ENCODE assay signal across 23 mouse cellular contexts in the genomic region with DNA sequence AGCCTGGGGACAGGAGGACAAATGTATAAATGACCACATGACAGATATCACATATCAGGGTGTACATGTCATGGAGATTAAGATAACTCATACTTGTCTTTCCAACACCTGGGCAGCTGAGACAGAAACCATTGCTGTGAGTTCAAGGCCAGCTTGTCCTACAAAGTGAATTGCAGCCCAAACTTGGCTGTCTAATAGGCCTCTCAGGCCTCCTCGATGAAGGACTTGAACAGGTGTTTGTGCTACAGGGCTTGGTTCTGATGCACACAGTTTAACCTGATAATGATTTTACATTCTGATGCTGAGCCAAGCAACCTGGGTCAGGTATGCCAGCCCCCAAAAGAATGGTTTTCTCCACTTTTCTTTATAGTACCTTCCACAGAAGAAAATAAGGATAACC. TPM values are rescaled to one million over a fixed set of nuclear protein-coding genes. Genes with fewer than 3 reads are reported as not detected.
DNase-seq lines count a peak whose midpoint lies in the region; TF ChIP-seq lines count a peak whose summit lies in the region.
"Had no signal": no experiment of that assay in that cellular context is flagged by ENCODE, and none has a peak within 500 bp of the region (broad histone marks: within the 10 kb centered on the region; RNA-seq: fewer than 3 reads in every experiment).

No protein-coding gene starts in this region.

- peaks cover 6% of the 10 kb centered on the region for H3K4me1 ChIP-seq in ES-Bruce4 (ENCODE audit: control insufficient read depth, insufficient read depth, low read length)
- H3K4me1 ChIP-seq in ES-E14 (ENCODE audit: control insufficient read depth in 2 of 2, insufficient read depth in 2 of 2, low read length in 2 of 2, poor library complexity in 1 of 2), result peaks cover 18 to 19% of the 10 kb centered on the region in 2 experiments
- H3K4me1 ChIP-seq: embryonic facial prominence, embryonic 10.5 days; embryonic facial prominence, embryonic 12.5 days; forebrain, embryonic 13.5 days; forebrain, embryonic 15.5 days had no signal

- in situ Hi-C loops in ES-E14 (cut with MboI; ENCODE audit: low sequenced_read_pairs in 2 of 2, unreplicated experiment in 2 of 2), result no loop called here

- peaks cover 5% of the 10 kb centered on the region for H3K36me3 ChIP-seq in ES-Bruce4 (ENCODE audit: control insufficient read depth, insufficient read depth, low read length, poor library complexity, severe bottlenecking)
- peaks cover 4% of the 10 kb centered on the region for H3K36me3 ChIP-seq in ES-E14 (ENCODE audit: control insufficient read depth, insufficient read depth, low read length, poor library complexity, severe bottlenecking)
- H3K36me3 ChIP-seq: embryonic facial prominence, embryonic 10.5 days; embryonic facial prominence, embryonic 12.5 days; forebrain, embryonic 15.5 days had no signal

- no peak for TF ChIP-seq POLR2A in ES-Bruce4 (IDR thresholded peaks at IDR 0.05; ENCODE audit: insufficient read depth, low read length)

- no peaks in the 10 kb centered on the region for H3K27me3 ChIP-seq in ES-Bruce4 (ENCODE audit: control insufficient read depth, insufficient read depth, low read length, poor library complexity, severe bottlenecking)

- TF ChIP-seq CTCF in ES-Bruce4 (IDR thresholded peaks at IDR 0.05; ENCODE audit: low read depth, low read length), result no peak

- H3K9me3 ChIP-seq in ES-Bruce4 (replicated peaks; ENCODE audit: control insufficient read depth, insufficient read depth, low read length, poor library complexity, severe bottlenecking) (peaks cover 2% of the 10 kb centered on the region; the same call in 1 of the 2 replicates), ES-E14 (ENCODE audit: control insufficient read depth, insufficient read depth, low read depth, low read length) (no peaks in the 10 kb centered on the region)
- H3K9me3 ChIP-seq: embryonic facial prominence, embryonic 10.5 days; embryonic facial prominence, embryonic 12.5 days; forebrain, embryonic 13.5 days; forebrain, embryonic 15.5 days had no signal

- TF ChIP-seq EP300 in ES-Bruce4 (IDR thresholded peaks at IDR 0.05; ENCODE audit: insufficient read depth, low read depth, low read length), result peak; percentile 58; the same call in 1 of the 2 replicates

- DNase-seq in ES-E14 (ENCODE audit: low read depth, low spot score) (no peak), ZHBTc4 (ENCODE audit: low read depth, low spot score) (peak; percentile 73)
- no peak for DNase-seq in spleen, postnatal 14 days (ENCODE audit: low spot score in 2 of 2)
- DNase-seq in c-Kit-positive CD71-positive TER-119-positive erythroid progenitor cells, embryonic 14.5 days (ENCODE audit: low spot score), result no peak
- DNase-seq in adrenal gland, postnatal 14 days, result no peak
- DNase-seq: adrenal gland, postnatal 10 days; adrenal gland, postnatal 36 days; cerebellum, adult 11 months; cerebellum, adult 18-20 months; cerebellum, adult 8-10 months; cerebellum, adult 9-11 months; cerebellum, postnatal 14 days; cerebellum, postnatal 36 days; forebrain, postnatal 0 days had no signal

- H3K4me3 ChIP-seq in ES-Bruce4 (ENCODE audit: low read depth, low read length) (no peak overlapping the region), ES-E14 (ENCODE audit: insufficient read depth in 1 of 2, low read depth in 1 of 2, low read length in 2 of 2, poor library complexity in 1 of 2, severe bottlenecking in 1 of 2) (no peak overlapping the region; a peak in 1 of 4 replicates)
- H3K4me3 ChIP-seq: embryonic facial prominence, embryonic 10.5 days; embryonic facial prominence, embryonic 12.5 days; forebrain, embryonic 13.5 days; forebrain, embryonic 15.5 days had no signal

- peak overlapping the region; percentile 100 for H3K27ac ChIP-seq in ES-Bruce4 (ENCODE audit: insufficient read depth, low read length)
- H3K27ac ChIP-seq in ES-E14 (ENCODE audit: insufficient read depth, low read depth, low read length, poor library complexity, severe bottlenecking), result peak overlapping the region; percentile 100
- H3K27ac ChIP-seq: embryonic facial prominence, embryonic 10.5 days; embryonic facial prominence, embryonic 12.5 days; forebrain, embryonic 13.5 days; forebrain, embryonic 15.5 days had no signal

- H3K9ac ChIP-seq in ES-Bruce4 (ENCODE audit: low read depth, poor library complexity, severe bottlenecking) (peak overlapping the region; percentile 60), ES-E14 (ENCODE audit: insufficient read depth, low read depth, low read length, poor library complexity, severe bottlenecking) (peak overlapping the region; percentile 71; the same call in 1 of the 2 replicates)
- H3K9ac ChIP-seq: embryonic facial prominence, embryonic 12.5 days; forebrain, embryonic 13.5 days; forebrain, embryonic 15.5 days; forebrain, postnatal 0 days had no signal

TF ChIP-seq in ES-E14, 5 proteins besides CTCF, POLR2A, EP300 and RAD21:
- no peak for TF ChIP-seq HCFC1 (IDR thresholded peaks at IDR 0.05; ENCODE audit: borderline replicate concordance, insufficient read depth, low read length)
- TF ChIP-seq ZNF384 (IDR thresholded peaks at IDR 0.05; ENCODE audit: low read depth, low read length), result no peak
- TF ChIP-seq CHD2 (IDR thresholded peaks at IDR 0.05; ENCODE audit: low read depth, low read length), result no peak
- TF ChIP-seq MAFK (IDR thresholded peaks at IDR 0.05; ENCODE audit: insufficient read depth, low read depth, low read length), result no peak
- TF ChIP-seq ZC3H11A (IDR thresholded peaks at IDR 0.05; ENCODE audit: borderline replicate concordance, low read depth, low read length), result no peak

RNA-seq across cellular contexts. Expression of a gene that starts 36.4 kb away (rescaled TPM):
- 0.20 TPM in 1 of 2 replicates, not detected in the other for polyA plus RNA-seq in ES-Bruce4 (2011; ENCODE audit: insufficient read depth, insufficient read length, low read depth, missing spikeins)
- 3.7 and 8.0 TPM in 2 replicates for total RNA-seq in ES-E14 (2012; rRNA removed)
- total RNA-seq in adrenal gland, postnatal 14 days (2021), result 0.15 TPM in 1 of 2 replicates, not detected in the other
- total RNA-seq: adrenal gland, adult 2 months; forebrain, postnatal 0 days; MEL had no signal
- polyA plus RNA-seq: forebrain, embryonic 11.5 days; forebrain, embryonic 13.5 days; forebrain, embryonic 15.5 days had no signal

RNA-seq across cellular contexts. Expression of a gene that starts 44.2 kb away (rescaled TPM):
- polyA plus RNA-seq in ES-Bruce4 (2011; ENCODE audit: insufficient read depth, insufficient read length, low read depth, missing spikeins), result 64.8 and 68.3 TPM in 2 replicates
- 198 and 373 TPM in 2 replicates for total RNA-seq in ES-E14 (2012; rRNA removed)
- not detected in 2 replicates for total RNA-seq in adrenal gland, postnatal 14 days (2021)
- total RNA-seq: adrenal gland, adult 2 months; adrenal gland, postnatal 10 days; adrenal gland, postnatal 36 days; common myeloid progenitor, adult 5-6 weeks; forebrain, postnatal 0 days; MEL had no signal
- polyA plus RNA-seq: adrenal gland, adult 2 months; forebrain, embryonic 13.5 days; forebrain, embryonic 15.5 days; forebrain, postnatal 0 days had no signal

Comparison
In these comparisons a context has a peak if more than half of its experiments do, and no peak if none do; other contexts are left out.
1. RNA of a gene that starts 44.2 kb away (total RNA-seq): 198 to 373 TPM in ES-E14; not detected in adrenal gland, postnatal 14 days; every median in the first group is over 100 times any median in the second.